Mouse (Mus musculus): ENCODE measurements around the gene Ywhab.

DNA sequence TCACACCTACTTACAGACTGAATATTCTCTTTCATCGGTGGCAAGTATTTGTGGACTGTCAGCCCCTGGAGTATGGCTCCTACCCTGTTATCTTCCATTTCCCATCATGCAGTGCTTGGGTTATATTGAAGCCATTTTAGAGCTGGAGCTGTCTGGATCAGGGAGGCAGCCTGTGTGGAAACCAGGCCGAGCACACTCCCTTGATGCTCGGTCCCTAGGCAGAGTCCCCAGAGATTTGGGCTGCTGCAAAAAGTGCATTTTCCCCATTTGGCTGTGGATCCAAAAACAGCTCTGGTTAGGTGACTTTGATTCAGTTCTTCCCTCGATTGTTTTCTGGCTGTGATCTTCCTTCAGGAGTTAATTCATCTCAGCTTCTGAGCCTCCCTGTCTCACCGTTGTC lies 2.1 kb downstream of the Ywhab start:
- TF ChIP-seq POLR2A (IDR thresholded peaks at IDR 0.05; ENCODE audit: borderline replicate concordance, insufficient read depth, low read length) (no peak), CTCF (IDR thresholded peaks at IDR 0.05; ENCODE audit: borderline replicate concordance, insufficient read depth, low read depth, low read length) (no peak)

Measured in cerebellum, adult 2 months (tissue).